Mouse (Mus musculus): ENCODE measurements around the gene Ikzf4. TPM values are rescaled to one million over a fixed set of nuclear protein-coding genes. Genes with fewer than 3 reads are reported as not detected.
A peak's percentile ranks its signal among the peaks of the same experiment; 100 is the strongest.
"Not testable (repeated sequence)": the region's sequence is repeated elsewhere in the genome, so short reads cannot be mapped to it uniquely, and the experiment has no call there.

The Ikzf4 gene
- total RNA-seq, 2 experiments from 2014 or later = 0.25 to 0.58 TPM

DNA sequence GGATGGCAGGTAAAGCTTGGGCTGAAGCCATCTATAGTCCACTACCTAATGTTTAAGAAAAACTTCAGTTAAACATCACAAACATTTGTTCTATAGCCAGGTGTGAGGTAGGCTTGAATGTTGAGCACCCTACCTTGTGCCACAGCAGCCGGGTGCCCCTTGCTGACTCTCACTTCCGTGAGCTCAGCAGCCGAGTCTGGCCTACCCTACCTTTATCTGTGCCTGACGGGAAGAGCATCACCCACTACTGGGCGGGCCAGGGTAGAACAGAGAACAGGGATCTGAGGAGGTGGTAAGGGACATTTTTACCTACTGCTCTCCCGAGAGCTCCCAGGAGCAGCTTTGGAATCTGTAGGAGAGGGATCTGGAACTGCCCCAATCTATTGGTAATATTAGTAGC lies 3.0 kb downstream of the Ikzf4 start:
- intact Hi-C loops (cut with DNase I; ENCODE audit: low total_unique reads) = no loop called here

GRCm38 (mm10) chr10:128641871-128642270 lies 3.9 kb downstream of the Ikzf4 start:
- no peak for DNase-seq
- intact Hi-C loops (cut with DNase I; ENCODE audit: low total_unique reads) = no loop called here

More for the DNA sequence above, 3.0 kb downstream of the Ikzf4 start:
- no peak for DNase-seq

DNA sequence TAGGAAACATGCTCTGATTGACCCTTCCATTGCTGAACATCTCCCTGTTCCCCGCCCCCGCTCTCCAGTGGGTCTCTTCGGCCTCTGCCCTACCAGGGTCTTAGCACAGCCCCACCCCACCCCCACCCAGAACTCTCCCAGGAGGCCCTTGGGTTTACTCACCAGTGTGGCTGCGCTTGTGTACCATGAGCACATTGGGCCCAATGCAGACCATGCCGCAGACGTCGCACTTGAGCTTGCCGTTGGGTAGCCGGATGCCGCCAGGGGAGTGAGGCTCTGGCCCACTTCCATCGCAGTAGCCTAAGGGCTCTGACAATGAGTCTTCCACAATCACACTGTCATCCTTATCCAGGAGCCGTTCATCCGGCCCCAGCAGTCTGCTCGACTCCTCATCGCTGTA lies 4.9 kb downstream of the Ikzf4 start:
- DNase-seq = no peak
- intact Hi-C loops (cut with DNase I; ENCODE audit: low total_unique reads) = no loop called here

DNA sequence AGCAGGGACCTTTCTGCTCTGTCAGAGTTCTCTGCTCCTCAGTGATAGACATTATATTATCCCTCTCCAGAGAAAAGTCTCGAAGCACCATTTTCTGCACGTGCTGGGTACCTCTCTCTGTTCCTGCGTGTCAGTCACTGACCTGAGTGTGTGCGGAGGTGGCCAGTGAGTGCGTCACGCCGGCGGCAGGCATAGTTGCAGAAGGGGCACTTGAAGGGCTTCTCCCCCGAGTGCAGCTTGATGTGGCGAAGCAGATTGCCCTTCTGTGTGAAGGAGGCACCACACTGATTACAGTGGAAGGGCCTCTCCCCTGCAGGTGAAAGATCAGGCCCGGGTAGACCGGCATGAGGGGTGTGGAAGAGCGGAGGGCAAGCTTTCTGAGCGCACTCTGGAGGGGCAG lies 5.8 kb downstream of the Ikzf4 start:
- intact Hi-C loops (cut with DNase I; ENCODE audit: low total_unique reads) = no loop called here
- no peak for DNase-seq

DNA sequence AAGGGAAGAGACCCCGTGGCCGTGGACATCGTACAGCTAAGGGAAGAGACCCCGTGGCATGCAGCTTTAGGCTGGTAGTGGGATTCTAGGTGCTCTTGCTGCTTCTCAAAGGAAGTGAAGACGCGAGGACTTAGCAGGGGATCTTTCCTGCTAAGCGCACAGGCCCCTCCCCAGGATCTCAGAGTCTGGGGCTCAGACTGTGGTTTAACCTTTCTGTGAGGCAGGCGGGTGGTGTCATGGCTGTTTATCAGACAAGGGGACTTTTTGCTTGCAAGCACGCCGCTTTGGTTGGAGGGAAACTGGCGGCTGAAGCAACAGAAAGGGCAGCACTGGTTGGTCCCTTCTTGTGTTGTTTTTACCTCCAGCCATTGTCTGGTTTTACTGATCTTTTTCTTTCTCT lies 8.8 kb downstream of the Ikzf4 start:
- no peak for DNase-seq
- intact Hi-C loops (cut with DNase I; ENCODE audit: low total_unique reads) = no loop called here

DNA sequence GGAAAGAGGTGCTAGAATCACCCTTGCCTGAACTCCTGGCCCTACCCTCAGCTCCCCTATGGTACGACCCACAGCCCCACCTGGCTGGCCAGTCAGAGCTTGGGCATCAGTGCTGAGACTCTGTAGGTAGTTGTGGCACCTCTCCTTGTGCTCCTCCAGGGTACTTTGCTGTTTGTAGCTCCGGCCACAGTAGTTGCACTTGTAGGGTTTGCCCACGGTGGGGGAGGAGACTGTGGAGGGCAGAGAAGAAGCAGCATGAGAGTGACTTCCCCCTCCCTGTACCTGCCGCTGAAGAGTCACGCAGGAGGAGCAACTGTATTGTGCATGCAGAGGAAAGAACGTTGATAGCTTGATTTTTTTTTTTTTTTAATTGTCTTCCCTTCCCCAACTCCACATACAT lies 9.2 kb downstream of the Ikzf4 start:
- intact Hi-C loops (cut with DNase I; ENCODE audit: low total_unique reads) = no loop called here
- no peak for DNase-seq

DNA sequence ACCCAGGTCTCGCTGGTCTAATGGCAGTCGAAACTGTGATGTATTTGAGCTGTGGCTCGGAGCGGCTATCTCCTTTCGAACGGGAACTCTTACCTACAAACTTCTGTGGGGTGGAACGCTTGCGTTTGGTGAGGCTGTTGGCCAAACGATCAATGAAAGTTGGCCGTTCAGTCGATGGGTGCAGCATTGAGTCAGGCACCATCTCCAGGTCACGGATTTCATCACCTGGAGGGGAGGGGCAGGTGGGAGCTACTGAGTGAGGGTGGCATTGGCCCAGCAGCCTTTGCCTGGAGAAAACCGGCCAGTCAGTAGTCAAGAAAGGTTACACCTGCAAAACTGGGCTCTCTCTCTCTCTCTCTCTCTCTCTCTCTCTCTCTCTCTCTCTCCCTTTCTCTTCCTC lies 10.1 kb downstream of the Ikzf4 start:
- no peak for DNase-seq
- intact Hi-C loops (cut with DNase I; ENCODE audit: low total_unique reads) = no loop called here

DNA sequence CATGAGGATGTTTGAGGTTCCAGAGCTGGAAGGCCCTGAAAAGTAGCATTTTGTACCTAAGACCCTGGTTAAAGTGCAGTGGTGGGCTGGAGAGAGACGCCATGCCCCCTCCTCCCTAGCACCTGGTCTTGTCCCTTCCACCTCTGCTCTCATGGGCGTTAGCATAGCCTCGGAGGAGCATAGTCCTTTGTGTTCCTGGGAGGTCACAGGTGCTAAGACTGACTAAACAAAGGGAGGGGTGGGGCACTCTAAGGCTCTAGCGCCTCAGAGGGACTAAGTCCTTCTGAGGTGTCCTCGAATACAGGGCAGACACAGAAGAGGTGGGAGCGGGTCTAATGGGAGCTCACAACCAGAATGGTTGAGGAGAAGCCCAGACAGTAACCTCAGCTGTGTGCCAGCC lies 14.2 kb downstream of the Ikzf4 start:
- no peak for DNase-seq
- intact Hi-C loops (cut with DNase I; ENCODE audit: low total_unique reads) = loop anchor here (5.0 kb wide), 1 partner anchor 41 kb away; the partner anchor contains the start of gene Suox

DNA sequence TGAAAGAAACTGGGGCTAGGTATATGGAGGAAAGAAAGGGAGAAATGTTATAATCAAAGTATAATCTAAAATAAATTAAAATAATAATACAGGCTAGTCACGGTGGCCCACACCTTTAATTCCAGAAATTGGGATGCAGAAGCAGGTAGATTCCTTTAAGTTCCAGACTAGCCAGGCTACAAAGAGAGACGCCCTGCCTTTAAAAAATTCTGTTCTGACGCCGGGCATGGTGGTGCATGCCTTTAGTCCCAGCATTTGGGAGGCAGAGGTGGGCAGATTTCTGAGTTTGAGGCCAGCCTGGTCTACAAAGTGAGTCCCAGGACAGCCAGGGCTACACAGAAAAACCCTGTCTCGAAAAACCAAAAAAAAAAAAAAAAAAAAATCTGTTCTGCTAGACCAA lies 15.5 kb downstream of the Ikzf4 start:
- intact Hi-C loops (cut with DNase I; ENCODE audit: low total_unique reads) = loop anchor here (5.0 kb wide), 1 partner anchor 42 kb away; the partner anchor contains the start of gene Suox
- not testable (repeated sequence) for DNase-seq

DNA sequence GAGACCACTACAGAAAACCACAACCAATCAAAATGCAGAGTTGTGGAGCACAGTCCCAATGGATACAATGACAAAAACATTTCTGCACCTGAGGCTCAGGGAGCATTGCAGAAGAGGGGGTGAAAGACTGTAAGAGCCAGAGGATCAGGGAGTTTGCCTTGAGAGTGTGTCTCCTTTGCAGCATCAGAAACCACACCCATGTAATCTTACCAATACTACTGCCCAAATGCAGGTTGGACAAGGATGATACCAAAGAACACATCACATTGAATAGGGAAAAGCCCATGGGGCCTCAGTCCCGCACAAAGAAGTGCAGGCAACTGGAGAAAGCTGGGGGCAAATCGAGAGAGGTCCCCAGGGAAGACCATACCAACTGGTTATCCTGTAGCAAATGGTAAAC lies 16.0 kb downstream of the Ikzf4 start:
- DNase-seq = no peak
- intact Hi-C loops (cut with DNase I; ENCODE audit: low total_unique reads) = loop anchor here (5.0 kb wide), 1 partner anchor 43 kb away; the partner anchor contains the start of gene Suox

DNA sequence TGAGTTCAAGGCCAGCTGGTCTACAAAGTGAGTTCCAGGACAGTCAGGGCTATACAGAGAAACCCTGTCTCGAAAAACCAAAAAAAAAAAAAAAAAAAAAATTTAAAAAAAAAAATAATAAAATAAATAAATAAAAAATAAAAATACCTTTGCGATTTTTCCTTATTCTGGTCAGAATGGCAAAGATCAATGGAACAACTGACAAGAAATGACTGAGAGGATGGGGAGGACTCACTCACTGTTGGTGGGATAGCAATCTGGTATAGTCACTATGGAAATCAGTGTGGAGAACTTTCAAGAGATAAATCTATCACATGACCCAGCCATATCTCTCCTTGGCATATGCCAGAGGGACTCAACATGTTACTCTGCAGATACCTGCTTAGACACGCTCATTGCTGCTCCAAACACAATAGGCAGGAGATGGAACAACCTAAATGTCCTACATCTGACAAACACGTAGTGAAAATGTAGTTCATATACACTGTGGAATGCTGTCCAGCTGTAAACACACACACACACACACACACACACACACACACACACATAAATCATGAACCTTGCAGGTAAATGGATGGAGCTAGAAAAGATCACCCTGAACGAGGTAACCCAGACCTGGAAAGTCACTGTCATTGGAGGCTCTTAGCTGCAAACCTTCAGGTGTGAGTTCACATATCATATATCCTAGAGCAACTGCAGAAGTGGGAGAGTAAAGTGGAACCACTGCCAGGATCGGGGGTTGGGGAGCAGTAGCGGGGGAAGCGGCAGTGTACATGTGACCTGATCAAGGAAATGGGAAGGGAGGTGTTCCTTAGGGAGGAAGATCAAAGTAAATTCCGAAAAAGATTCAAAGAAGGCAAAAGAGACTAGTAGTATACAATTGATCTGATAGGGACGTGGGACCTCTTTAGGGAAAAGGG lies 18.1 kb downstream of the Ikzf4 start:
- DNase-seq = no peak
- intact Hi-C loops (cut with DNase I; ENCODE audit: low total_unique reads) = no loop called here

DNA sequence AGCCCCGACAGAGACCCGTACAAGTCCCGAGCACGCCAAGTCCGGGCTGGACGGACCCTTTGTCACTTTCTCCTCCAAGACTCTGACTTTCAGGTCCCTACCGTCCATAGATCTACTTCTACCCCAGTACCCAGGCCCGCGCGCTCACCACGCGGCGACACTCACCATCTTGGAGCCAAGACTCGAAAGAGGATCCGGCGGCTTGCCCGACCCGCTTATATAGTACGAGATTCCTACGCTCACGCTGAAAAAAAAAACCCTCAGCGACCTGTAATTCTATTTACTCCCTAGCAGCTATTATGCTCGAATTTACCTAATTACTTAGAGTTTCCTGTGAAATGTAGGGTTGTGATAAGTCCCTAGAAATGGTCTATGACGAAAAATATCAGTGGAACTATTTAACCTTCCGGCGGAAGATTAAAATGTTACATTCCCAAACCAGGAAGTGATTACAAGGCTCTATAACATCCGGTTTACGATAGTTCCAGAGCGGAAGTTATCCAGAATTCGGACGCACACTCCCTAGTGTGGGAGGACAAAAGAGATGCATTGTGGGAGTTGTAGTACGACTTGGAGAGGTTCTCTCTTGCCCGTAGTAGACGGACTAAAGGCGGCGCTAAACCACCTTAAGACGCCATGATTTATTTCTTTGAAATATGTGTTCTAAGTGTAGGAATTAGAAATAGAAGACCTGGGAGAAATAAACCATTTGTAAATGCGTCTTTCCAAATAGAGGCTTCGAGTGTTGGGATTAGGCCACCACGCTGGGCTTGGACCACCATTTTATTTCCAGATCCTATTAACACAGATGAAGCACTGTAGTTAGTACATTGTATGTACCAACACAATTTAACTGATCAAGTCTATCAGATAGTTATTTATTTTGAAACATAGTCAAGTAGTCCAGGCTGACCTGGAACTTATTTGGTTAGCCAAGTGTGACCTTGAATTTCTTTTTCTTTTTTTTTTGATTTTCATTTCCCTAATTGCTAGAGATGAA lies 19.2 kb downstream of the Ikzf4 start, which contains the start of gene Rps26:
Rps26 (minus strand) TSS at position 437 of the 1,000 bp plus-strand sequence.
- intact Hi-C loops (cut with DNase I; ENCODE audit: low total_unique reads) = no loop called here

GRCm38 (mm10) chr10:128625287-128625894 lies 20.4 kb downstream of the Ikzf4 start:
- intact Hi-C loops (cut with DNase I; ENCODE audit: low total_unique reads) = no loop called here
- no peak for DNase-seq

More for the DNA sequence above, 19.2 kb downstream of the Ikzf4 start, which contains the start of gene Rps26:
- DNase-seq = peak; percentile 85

DNA sequence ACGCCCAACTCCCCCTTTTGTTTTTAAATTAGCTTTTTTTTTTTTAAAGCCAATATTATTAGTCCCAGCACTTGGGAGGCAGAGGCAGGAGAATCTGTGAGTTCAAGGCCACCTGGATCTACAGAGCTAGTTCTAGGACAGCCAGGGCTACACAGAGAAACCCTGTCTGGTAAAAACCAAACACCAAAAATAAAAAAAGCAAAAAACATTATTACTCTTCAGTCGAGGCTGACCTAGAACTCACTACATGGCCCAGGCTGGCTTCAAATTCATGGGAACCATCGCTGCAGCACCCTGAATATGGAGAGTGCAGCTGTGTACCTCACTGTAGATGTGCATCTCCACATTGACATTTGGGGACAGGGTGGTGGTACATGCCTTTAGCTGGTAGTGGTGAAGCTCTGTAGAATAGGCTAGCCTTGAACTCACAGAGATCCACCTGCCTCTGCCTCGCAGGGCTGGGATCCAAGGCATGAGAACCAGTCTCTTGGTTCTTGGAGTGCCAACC lies 22.6 kb downstream of the Ikzf4 start:
- not testable (repeated sequence) for DNase-seq
- intact Hi-C loops (cut with DNase I; ENCODE audit: low total_unique reads) = loop anchor here (5.0 kb wide), 1 partner anchor 1306 kb away; no protein-coding TSS in a partner anchor

GRCm38 (mm10) chr10:128622702-128623101 lies 23.1 kb downstream of the Ikzf4 start:
- intact Hi-C loops (cut with DNase I; ENCODE audit: low total_unique reads) = loop anchor here (5.0 kb wide), 1 partner anchor 1305 kb away; no protein-coding TSS in a partner anchor
- no peak for DNase-seq

DNA sequence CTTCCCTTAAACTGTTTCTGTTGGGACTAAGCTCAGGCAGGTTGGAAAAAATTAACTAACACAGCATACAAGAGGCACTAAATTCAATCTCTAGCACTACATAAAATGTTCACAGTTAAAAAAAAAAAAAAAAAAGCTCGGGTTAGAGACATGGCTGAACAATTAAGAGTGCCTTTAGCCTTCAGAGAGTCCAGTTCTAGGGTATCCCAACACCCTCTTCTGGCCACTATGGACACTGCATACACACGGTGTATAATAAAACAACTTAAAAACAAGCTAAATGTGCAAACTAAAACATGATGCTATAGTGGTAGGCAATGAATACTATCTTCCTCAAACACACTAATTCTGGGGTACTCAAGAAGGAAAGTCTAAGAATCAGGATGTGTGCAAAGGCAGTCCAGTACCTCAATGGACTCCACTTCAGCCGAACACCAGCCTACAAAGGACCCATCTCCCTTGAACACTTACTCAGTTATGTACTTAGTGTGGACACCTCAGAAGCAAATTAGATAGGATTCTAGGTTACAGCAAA lies 23.7 kb downstream of the Ikzf4 start:
- no peak for DNase-seq
- intact Hi-C loops (cut with DNase I; ENCODE audit: low total_unique reads) = loop anchor here (5.0 kb wide), 1 partner anchor 1305 kb away; no protein-coding TSS in a partner anchor

DNA sequence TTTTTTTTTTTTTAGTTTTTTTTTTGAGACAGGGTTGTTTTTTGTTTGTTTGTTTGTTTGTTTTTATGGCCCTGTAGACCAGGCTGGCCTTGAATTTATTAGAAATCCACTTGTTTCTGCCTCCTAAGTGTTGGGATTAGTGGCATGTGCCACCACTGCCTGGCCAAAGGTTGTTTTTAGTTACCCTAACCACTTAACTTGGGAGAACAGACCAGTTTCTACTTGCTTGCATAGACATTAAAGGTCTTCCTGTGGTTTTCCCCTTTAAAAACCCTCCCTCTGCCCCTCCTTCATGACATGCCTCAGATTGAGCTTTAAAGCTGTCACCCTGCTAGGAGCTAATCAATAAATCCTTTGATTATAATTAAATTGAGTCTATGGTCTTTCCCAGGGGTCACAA lies 25.6 kb downstream of the Ikzf4 start:
- no peak for DNase-seq

GRCm38 (mm10) chr10:128619148-128619547 lies 26.6 kb downstream of the Ikzf4 start:
- intact Hi-C loops (cut with DNase I; ENCODE audit: low total_unique reads); DNase-seq: not testable (repeated sequence)

More for the DNA sequence above, 25.6 kb downstream of the Ikzf4 start:
- intact Hi-C loops (cut with DNase I; ENCODE audit: low total_unique reads) = loop anchor here (5.0 kb wide), 1 partner anchor 1303 kb away; no protein-coding TSS in a partner anchor

- intact Hi-C loops (cut with DNase I; ENCODE audit: low total_unique reads) = no loop called here
- no peak for DNase-seq
These were observed 27.2 kb downstream of the Ikzf4 start for GRCm38 (mm10) chr10:128618570-128618969.

Data from gastrocnemius, postnatal 14 days (tissue).